ENCODE assay signal across 9 mouse cellular contexts in genomic region chr7:98071620-98072019, GRCm38 (mm10). TPM values are rescaled to one million over a fixed set of nuclear protein-coding genes. Genes with fewer than 3 reads are reported as not detected.
DNase-seq lines count a peak whose midpoint lies in the region; TF ChIP-seq lines count a peak whose summit lies in the region.
"Had no signal": no experiment of that assay in that cellular context is flagged by ENCODE, and none has a peak within 500 bp of the region (broad histone marks: within the 10 kb centered on the region; RNA-seq: fewer than 3 reads in every experiment).

No protein-coding gene starts in this region.

- H3K4me3 ChIP-seq in CH12.LX (replicated peaks in 1 of 3; ENCODE audit: low read depth in 2 of 3, low read length in 2 of 3, poor library complexity in 1 of 3), result no peak overlapping the region
- H3K4me3 ChIP-seq in forebrain, embryonic 10.5 days, result no peak overlapping the region
- H3K4me3 ChIP-seq in lung, adult 2 months (replicated peaks; ENCODE audit: extremely low read depth, low read depth, low read length), result no peak overlapping the region
- H3K4me3 ChIP-seq: heart, embryonic 13.5 days had no signal

- H3K36me3 ChIP-seq in CH12.LX (replicated peaks in 1 of 2; ENCODE audit: control insufficient read depth in 1 of 2, insufficient read depth in 1 of 2, low read length in 1 of 2), result peaks cover 0 to 99% of the 10 kb centered on the region in 2 experiments
- peaks cover 10% of the 10 kb centered on the region for H3K36me3 ChIP-seq in forebrain, embryonic 10.5 days (replicated peaks)

- DNase-seq in CH12.LX (ENCODE audit: extremely low read depth), result peak; percentile 81
- peak; percentile 90 for DNase-seq in brain, embryonic 14.5 days (ENCODE audit: low read depth)
- peak; percentile 82 for DNase-seq in forebrain, embryonic 10.5 days (ENCODE audit: extremely low spot score, low spot score)
- peak; percentile 91 for DNase-seq in heart, postnatal 4 days
- peak; percentile 58 to 80 for DNase-seq in layer of hippocampus, adult 18-20 months (ENCODE audit: low spot score in 2 of 2)
- peak; percentile 81 for DNase-seq in lung, adult 2 months
- peak; percentile 76 for DNase-seq in ovary, postnatal 10 days (ENCODE audit: low spot score)
- DNase-seq in thymus, postnatal 10 days (ENCODE audit: low spot score in 2 of 2), result peak; percentile 60 to 91

- H3K27me3 ChIP-seq in CH12.LX (replicated peaks), result no peaks in the 10 kb centered on the region
- H3K27me3 ChIP-seq in forebrain, embryonic 10.5 days (ENCODE audit: poor library complexity, severe bottlenecking), result no peaks in the 10 kb centered on the region
- H3K27me3 ChIP-seq: heart, embryonic 13.5 days had no signal

- no peaks in the 10 kb centered on the region for H3K79me2 ChIP-seq in CH12.LX (replicated peaks; ENCODE audit: control insufficient read depth, extremely low read depth, insufficient read depth, poor library complexity, severe bottlenecking)

- H3K9ac ChIP-seq in CH12.LX (ENCODE audit: insufficient read depth, low read depth), result no peak overlapping the region
- H3K9ac ChIP-seq: heart, embryonic 13.5 days had no signal

- in situ Hi-C loops in CH12.LX (cut with MboI; ENCODE audit: low pct_ligation_motif_present, low pct_unique_long_range_greater_than_20kb, low sequenced_read_pairs), result loop anchor here (5.0 kb wide), 1 partner anchor 46 kb away; the partner anchor contains the start of gene Myo7a

- 0 out of 4 replicates have a peak, but pooled peaks cover 0 to 5% of the 10 kb centered on the region in 2 experiments for H3K4me1 ChIP-seq in CH12.LX (ENCODE audit: control insufficient read depth in 1 of 2, insufficient read depth in 2 of 2)
- no peaks in the 10 kb centered on the region for H3K4me1 ChIP-seq in forebrain, embryonic 10.5 days
- no peaks in the 10 kb centered on the region for H3K4me1 ChIP-seq in lung, adult 2 months (ENCODE audit: control insufficient read depth, insufficient read depth, low read length)
- H3K4me1 ChIP-seq: heart, embryonic 13.5 days had no signal

- no peak overlapping the region for H3K27ac ChIP-seq in CH12.LX (ENCODE audit: insufficient read depth, low read depth)
- no peak overlapping the region for H3K27ac ChIP-seq in forebrain, embryonic 10.5 days
- H3K27ac ChIP-seq: heart, embryonic 13.5 days had no signal

- TF ChIP-seq EP300 in CH12.LX (IDR thresholded peaks at IDR 0.05; ENCODE audit: low read length), result no peak

- no peak overlapping the region for H3K4me2 ChIP-seq in CH12.LX (ENCODE audit: insufficient read depth, low read depth, poor library complexity, severe bottlenecking)
- H3K4me2 ChIP-seq: heart, embryonic 13.5 days had no signal

- 40% methylated on average over 5 of the region's 5 CpGs for WGBS in forebrain, embryonic 10.5 days
- 30% methylated on average over 5 of the region's 5 CpGs for WGBS in lung, adult 2 months

- peak; percentile 92 to 95 for TF ChIP-seq CTCF in CH12.LX (conservative IDR thresholded peaks at IDR 0.05 in 1 of 2, IDR thresholded peaks at IDR 0.05 in 1 of 2; ENCODE audit: low read depth in 2 of 2, low read length in 2 of 2)
- TF ChIP-seq CTCF in brain, embryonic 14.5 days (IDR thresholded peaks at IDR 0.05; ENCODE audit: borderline replicate concordance, extremely low read depth, insufficient read depth, insufficient read length), result peak; percentile 97
- TF ChIP-seq CTCF in lung, adult 2 months (IDR thresholded peaks at IDR 0.05; ENCODE audit: insufficient read depth, low read length), result peak; percentile 99

- dilution Hi-C loops in CH12.LX (cut with MboI; ENCODE audit: extremely low pct_ligation_motif_present, extremely low pct_unique_long_range_greater_than_20kb, low sequenced_read_pairs), result no loop called here

- no peak for TF ChIP-seq POLR2A in CH12.LX (IDR thresholded peaks at IDR 0.05; ENCODE audit: low read depth, low read length)
- no peak for TF ChIP-seq POLR2A in brain, embryonic 14.5 days (IDR thresholded peaks at IDR 0.05; ENCODE audit: borderline replicate concordance, extremely low read depth, insufficient read depth, insufficient read length, poor library complexity, severe bottlenecking)
- no peak for TF ChIP-seq POLR2A in lung, adult 2 months (IDR thresholded peaks at IDR 0.05; ENCODE audit: borderline replicate concordance, extremely low read depth, low read depth, low read length)

- H3K9me3 ChIP-seq in CH12.LX (replicated peaks; ENCODE audit: low read length), result no peaks in the 10 kb centered on the region
- no peaks in the 10 kb centered on the region for H3K9me3 ChIP-seq in forebrain, embryonic 10.5 days
- H3K9me3 ChIP-seq: heart, embryonic 13.5 days had no signal

- TF ChIP-seq RAD21 in CH12.LX (IDR thresholded peaks at IDR 0.05; ENCODE audit: low read depth, low read length), result peak; percentile 73

TF ChIP-seq in CH12.LX, 34 proteins besides CTCF, POLR2A, EP300 and RAD21:
- TF ChIP-seq ZNF384 (IDR thresholded peaks at IDR 0.05; ENCODE audit: low read depth, low read length) (no peak), JUND (conservative IDR thresholded peaks at IDR 0.05; ENCODE audit: low read depth, low read length) (no peak), SMC3 (IDR thresholded peaks at IDR 0.05; ENCODE audit: low read depth, low read length) (peak; percentile 96), MEF2A (IDR thresholded peaks at IDR 0.05; ENCODE audit: borderline replicate concordance, low read depth, low read length) (no peak), ZKSCAN1 (IDR thresholded peaks at IDR 0.05; ENCODE audit: borderline replicate concordance, low read depth, low read length) (no peak), NELFE (IDR thresholded peaks at IDR 0.05; ENCODE audit: low read depth, low read length) (0 out of 2 replicates have a peak, but pooled peaks have one; percentile 15)

RNA-seq across cellular contexts. Expression of gene Myo7a, which starts 47.7 kb away (rescaled TPM):
- total RNA-seq in CH12.LX (2012; rRNA removed) (11.3 and 13.2 TPM in 2 replicates), CH12.LX (2014; rRNA removed) (12.9 and 14.0 TPM in 2 replicates)
- polyA plus RNA-seq in CH12.LX (2012; ENCODE audit: insufficient read length, low read depth), result 28.0 and 29.7 TPM in 2 replicates
- 25.9 and 42.1 TPM in 2 replicates for polyA plus RNA-seq in brain, embryonic 14.5 days (2012; rRNA removed)
- 20.1 and 20.8 TPM in 2 replicates for polyA plus RNA-seq in forebrain, embryonic 10.5 days (2016; fragmentation: Nextera tagmentation; extraction: Ambion mirVana)
- 1 to 10 TPM; 4.2 to 5.4 TPM for total RNA-seq in heart, postnatal 4 days (2021)
- 10 to 100 TPM; 10.0 to 14.5 TPM for total RNA-seq in layer of hippocampus, adult 18-20 months (2021)
- polyA plus RNA-seq in lung, adult 2 months (2012; rRNA removed), result 26.4 and 30.8 TPM in 2 replicates
